Mouse (Mus musculus): ENCODE results near the gene Limk2.

DNA sequence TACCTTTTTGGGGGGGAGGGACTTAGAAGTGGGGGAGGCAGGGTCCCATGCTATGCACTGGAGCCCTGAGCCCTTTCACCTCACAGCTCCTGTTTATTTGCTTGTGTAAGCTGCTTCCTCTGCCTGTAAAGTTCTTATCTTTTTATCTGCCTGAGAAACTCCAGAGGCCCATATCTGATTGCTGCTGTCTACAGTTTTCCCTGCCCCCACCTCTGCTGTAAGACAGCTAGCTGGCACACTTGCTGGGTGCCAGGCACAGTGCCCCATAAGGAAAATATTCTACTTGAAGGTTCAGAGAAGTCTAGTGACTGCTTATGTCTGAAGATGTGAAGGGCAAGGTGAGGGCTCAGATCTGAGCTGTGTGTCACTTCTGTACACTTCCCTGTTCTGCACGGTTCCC, 95.7 kb downstream of the Limk2 start:
- no peak for TF ChIP-seq CTCF (IDR thresholded peaks at IDR 0.05; ENCODE audit: low read depth, low read length)
- no peak for TF ChIP-seq GATA1 (IDR thresholded peaks at IDR 0.05; ENCODE audit: borderline replicate concordance, low read length)
- no peak for TF ChIP-seq POLR2AphosphoS5 (IDR thresholded peaks at IDR 0.05; ENCODE audit: insufficient replicate concordance, low read depth, low read length)
- no peak for TF ChIP-seq GATA2 (IDR thresholded peaks at IDR 0.05; ENCODE audit: borderline replicate concordance, low read depth, low read length)
- TF ChIP-seq TAL1 (conservative IDR thresholded peaks at IDR 0.05; ENCODE audit: low read depth, low read length) = no peak

All from G1E (cell line).